Mouse (Mus musculus) intestine, postnatal 0 days (tissue): ENCODE data around the gene Il17re. TPM values are rescaled to one million over a fixed set of nuclear protein-coding genes. Genes with fewer than 3 reads are reported as not detected.
A peak's percentile ranks its signal among the peaks of the same experiment; 100 is the strongest.

Source experiments
- ATAC-seq: fragments of 200-750 bp; cut with Nextera tagmentation; 2 replicates; pipeline ENCODE4 v1.8.0; 2017; ENCODE audit warnings: mild to moderate bottlenecking, moderate TSS enrichment, moderate library complexity
- H3K27ac ChIP-seq: fragments of 300-500 bp; sonication (generic); 2 replicates; pipeline ENCODE4 v1.5.1; 2014; ENCODE audit warnings: mild to moderate bottlenecking, low read depth, low read length, moderate library complexity
- H3K27me3 ChIP-seq: fragments of 300-500 bp; sonication (generic); replicated peaks from 2 replicates; pipeline ENCODE4 v1.6.1; 2014; ENCODE audit warnings: low read length, mixed read lengths; ENCODE audit not compliant: control insufficient read depth, insufficient read depth
- H3K36me3 ChIP-seq: fragments of 300-500 bp; sonication (generic); 2 replicates; pipeline ENCODE4 v1.6.1; 2014; ENCODE audit warnings: mild to moderate bottlenecking, moderate library complexity; ENCODE audit not compliant: control insufficient read depth, insufficient read depth
- H3K4me1 ChIP-seq: fragments of 300-500 bp; sonication (generic); replicated peaks from 2 replicates; pipeline ENCODE4 v1.6.1; 2014; ENCODE audit warnings: antibody characterized with exemption, low read length, mixed read lengths; ENCODE audit not compliant: control insufficient read depth, insufficient read depth
- H3K4me2 ChIP-seq: fragments of 300-500 bp; sonication (generic); replicated peaks from 2 replicates; pipeline ENCODE4 v1.6.1; 2014; ENCODE audit warnings: low read depth, mild to moderate bottlenecking, moderate library complexity
- H3K4me3 ChIP-seq: fragments of 300-500 bp; sonication (generic); 2 replicates; pipeline ENCODE4 v1.5.1; 2014; ENCODE audit warnings: low read depth, low read length
- H3K9ac ChIP-seq: fragments of 300-500 bp; sonication (generic); 2 replicates; pipeline ENCODE4 v1.6.1; 2014; ENCODE audit warnings: mild to moderate bottlenecking, low read depth, low read length
- H3K9me3 ChIP-seq: fragments of 300-500 bp; sonication (generic); 2 replicates; pipeline ENCODE4 v1.6.1; 2016; ENCODE audit warnings: mixed run types; ENCODE audit not compliant: control insufficient read depth
- CTCF ChIP-seq: sonication (generic); IDR thresholded peaks from 2 replicates; pipeline ENCODE4 v1.5.1; 2016; ENCODE audit warnings: low read depth, mild to moderate bottlenecking, control low read depth, antibody characterized with exemption, moderate library complexity
- WGBS: fragments of 180-500 bp; shearing (Covaris S2); extraction: QIAGEN DNeasy Blood & Tissue Kit; methylation state at CpG from one replicate; pipeline ENCODE4 v1.1.7; 2014; 5-methylcytosine and 5-hydroxymethylcytosine counted together
- polyA plus RNA-seq: library from polyadenylated mRNA; unstranded; fragments of >200 nt; fragmentation: Nextera tagmentation; extraction: Ambion mirVana; gene quantifications from 2 replicates; pipeline ENCODE4 v1.2.1, GENCODE M21; 2015

Gene Il17re
- polyA plus RNA-seq, 1 experiment from 2014 or later: 2.3 TPM

- Histone ChIP-seq H3K4me1 (no peaks in the 10 kb centered on the region; the same call in 1 of the 2 replicates), H3K4me3 (peak overlapping the region; percentile 22), H3K36me3 (peaks cover 11% of the 10 kb centered on the region; the same call in 1 of the 2 replicates), H3K27ac (0 out of 2 replicates have a peak overlapping the region, but pooled peaks have one; percentile 17), H3K9ac (peak overlapping the region; percentile 31; the same call in 1 of the 2 replicates), H3K4me2 (peak overlapping the region; percentile 59), H3K27me3 (no peaks in the 10 kb centered on the region), H3K9me3 (no peaks in the 10 kb centered on the region)
- TF ChIP-seq CTCF: no peak
- 64% methylated on average over 3 of the region's 3 CpGs for WGBS
- ATAC-seq: no peak
These were observed 26.5 kb upstream of the Il17re start for GRCm38 (mm10) chr6:113431801-113432200.

- Histone ChIP-seq H3K9me3 (no peaks in the 10 kb centered on the region), H3K4me2 (peak overlapping the region; percentile 59)
These were observed 24.6 kb upstream of the Il17re start for GRCm38 (mm10) chr6:113433661-113434060.

GRCm38 (mm10) chr6:113434691-113435090 lies 23.6 kb upstream of the Il17re start:
- Histone ChIP-seq H3K4me2 (peak overlapping the region; percentile 59), H3K27me3 (no peaks in the 10 kb centered on the region), H3K27ac (peak overlapping the region; percentile 95), H3K4me1 (no peaks in the 10 kb centered on the region; the same call in 1 of the 2 replicates), H3K9ac (peak overlapping the region; percentile 59), H3K4me3 (peak overlapping the region; percentile 34), H3K36me3 (no peaks in the 10 kb centered on the region), H3K9me3 (no peaks in the 10 kb centered on the region)
- TF ChIP-seq CTCF: peak; percentile 47
- peak; percentile 92 for ATAC-seq
- 32% methylated on average over 7 of the region's 7 CpGs for WGBS

More at GRCm38 (mm10) chr6:113433661-113434060, 24.6 kb upstream of the Il17re start:
- no peaks in the 10 kb centered on the region for H3K27me3 ChIP-seq
- no peaks in the 10 kb centered on the region; the same call in 1 of the 2 replicates for H3K4me1 ChIP-seq
- H3K27ac ChIP-seq: peak overlapping the region; percentile 57; the same call in 1 of the 2 replicates
- 50% methylated on average over 3 of the region's 3 CpGs for WGBS
- 0 out of 2 replicates have a peak overlapping the region, but pooled peaks have one; percentile 11 for H3K9ac ChIP-seq
- no peak for ATAC-seq
- H3K4me3 ChIP-seq: peak overlapping the region; percentile 34
- TF ChIP-seq CTCF: no peak
- no peaks in the 10 kb centered on the region; the same call in 1 of the 2 replicates for H3K36me3 ChIP-seq

GRCm38 (mm10) chr6:113435664-113436205 lies 22.5 kb upstream of the Il17re start, which contains the start of gene Cidec:
Cidec (minus strand) TSS chr6:113435760.
- no peaks in the 10 kb centered on the region for H3K36me3 ChIP-seq
- H3K9me3 ChIP-seq: no peaks in the 10 kb centered on the region
- WGBS: 80% methylated on average over 9 of the region's 9 CpGs
- H3K27me3 ChIP-seq: no peaks in the 10 kb centered on the region
- peak within 1 kb of the TSS; percentile 59 for H3K4me2 ChIP-seq
- TF ChIP-seq CTCF: no peak
- no peak for ATAC-seq
- peak within 1 kb of the TSS; percentile 59 for H3K9ac ChIP-seq
- peak within 1 kb of the TSS; percentile 34 for H3K4me3 ChIP-seq
- peak within 1 kb of the TSS; percentile 95 for H3K27ac ChIP-seq
- no peaks in the 10 kb centered on the region; the same call in 1 of the 2 replicates for H3K4me1 ChIP-seq

- Histone ChIP-seq H3K27ac (no peak overlapping the region), H3K4me3 (no peak overlapping the region), H3K27me3 (no peaks in the 10 kb centered on the region), H3K9ac (no peak overlapping the region), H3K4me1 (no peaks in the 10 kb centered on the region; the same call in 1 of the 2 replicates), H3K4me2 (no peak overlapping the region), H3K9me3 (no peaks in the 10 kb centered on the region), H3K36me3 (no peaks in the 10 kb centered on the region)
- TF ChIP-seq CTCF: no peak
- ATAC-seq: no peak
- WGBS: 75% methylated on average over 12 of the region's 12 CpGs
These were observed 21.1 kb upstream of the Il17re start for GRCm38 (mm10) chr6:113437135-113437534.

GRCm38 (mm10) chr6:113438721-113439430 lies 19.4 kb upstream of the Il17re start:
- Histone ChIP-seq H3K4me1 (no peaks in the 10 kb centered on the region), H3K27ac (peak overlapping the region; percentile 62), H3K4me2 (no peak overlapping the region), H3K27me3 (no peaks in the 10 kb centered on the region), H3K4me3 (no peak overlapping the region), H3K36me3 (no peaks in the 10 kb centered on the region), H3K9me3 (no peaks in the 10 kb centered on the region), H3K9ac (no peak overlapping the region)
- ATAC-seq: peak; percentile 36; the same call in 1 of the 2 replicates
- no peak for TF ChIP-seq CTCF
- WGBS: 35% methylated on average over 12 of the region's 12 CpGs
